Mouse (Mus musculus): ENCODE data around the gene Cpeb2. TPM values are rescaled to one million over a fixed set of nuclear protein-coding genes. Genes with fewer than 3 reads are reported as not detected.

Gene Cpeb2
- polyA plus RNA-seq, 1 experiment from 2014 or later, result 2.6 TPM

- no peak for ATAC-seq (replicated peaks; ENCODE audit: low FRiP score, low TSS enrichment, low read depth)
- WGBS, result 23% methylated on average over 4 of the region's 4 CpGs
- Histone ChIP-seq H3K4me3 (ENCODE audit: low read depth, low read length) (no peak overlapping the region), H3K36me3 (ENCODE audit: control insufficient read depth, insufficient read depth, low read length) (no peaks in the 10 kb centered on the region), H3K9me3 (ENCODE audit: control insufficient read depth, low read length) (no peaks in the 10 kb centered on the region), H3K9ac (ENCODE audit: low read length) (no peak overlapping the region), H3K27ac (ENCODE audit: low read depth) (no peak overlapping the region), H3K27me3 (replicated peaks; ENCODE audit: control insufficient read depth, insufficient read depth, low read length) (no peaks in the 10 kb centered on the region), H3K4me2 (ENCODE audit: low read length) (no peak overlapping the region), H3K4me1 (replicated peaks; ENCODE audit: control insufficient read depth, insufficient read depth, low read length) (no peaks in the 10 kb centered on the region)
- no peak for DNase-seq (ENCODE audit: low spot score)
Measured at GRCm38 (mm10) chr5:43309961-43310360, 77.0 kb downstream of the Cpeb2 start.

- Histone ChIP-seq H3K9ac (ENCODE audit: low read length) (no peak overlapping the region), H3K9me3 (ENCODE audit: control insufficient read depth, low read length) (no peaks in the 10 kb centered on the region), H3K27ac (ENCODE audit: low read depth) (no peak overlapping the region), H3K36me3 (ENCODE audit: control insufficient read depth, insufficient read depth, low read length) (no peaks in the 10 kb centered on the region), H3K4me2 (ENCODE audit: low read length) (no peak overlapping the region), H3K4me1 (replicated peaks; ENCODE audit: control insufficient read depth, insufficient read depth, low read length) (0 out of 2 replicates have a peak, but pooled peaks cover 4% of the 10 kb centered on the region), H3K27me3 (replicated peaks; ENCODE audit: control insufficient read depth, insufficient read depth, low read length) (no peaks in the 10 kb centered on the region), H3K4me3 (ENCODE audit: low read depth, low read length) (no peak overlapping the region)
- WGBS, result 81% methylated on average over 3 of the region's 3 CpGs
- ATAC-seq (replicated peaks; ENCODE audit: low FRiP score, low TSS enrichment, low read depth) (no peak), DNase-seq (ENCODE audit: low spot score) (no peak)
Measured at GRCm38 (mm10) chr5:43324311-43324862, 91.4 kb downstream of the Cpeb2 start.

GRCm38 (mm10) chr5:43325561-43325960 is 92.6 kb downstream of the Cpeb2 start:
- Histone ChIP-seq H3K9ac (ENCODE audit: low read length) (no peak overlapping the region), H3K27ac (ENCODE audit: low read depth) (no peak overlapping the region), H3K4me3 (ENCODE audit: low read depth, low read length) (no peak overlapping the region), H3K9me3 (ENCODE audit: control insufficient read depth, low read length) (no peaks in the 10 kb centered on the region), H3K4me2 (ENCODE audit: low read length) (no peak overlapping the region), H3K4me1 (replicated peaks; ENCODE audit: control insufficient read depth, insufficient read depth, low read length) (0 out of 2 replicates have a peak, but pooled peaks cover 4% of the 10 kb centered on the region), H3K27me3 (replicated peaks; ENCODE audit: control insufficient read depth, insufficient read depth, low read length) (no peaks in the 10 kb centered on the region), H3K36me3 (ENCODE audit: control insufficient read depth, insufficient read depth, low read length) (no peaks in the 10 kb centered on the region)
- DNase-seq (ENCODE audit: low spot score) (no peak), ATAC-seq (replicated peaks; ENCODE audit: low FRiP score, low TSS enrichment, low read depth) (no peak)
- WGBS, result 56% methylated on average over 4 of the region's 4 CpGs

GRCm38 (mm10) chr5:43328579-43328978 is 95.6 kb downstream of the Cpeb2 start:
- H3K4me3 ChIP-seq (ENCODE audit: low read depth, low read length), result no peak overlapping the region
- no peaks in the 10 kb centered on the region for H3K9me3 ChIP-seq (ENCODE audit: control insufficient read depth, low read length)
- no peak overlapping the region for H3K27ac ChIP-seq (ENCODE audit: low read depth)
- no peaks in the 10 kb centered on the region for H3K36me3 ChIP-seq (ENCODE audit: control insufficient read depth, insufficient read depth, low read length)
- WGBS, result 12% methylated on average over 4 of the region's 4 CpGs
- H3K9ac ChIP-seq (ENCODE audit: low read length), result no peak overlapping the region
- H3K4me1 ChIP-seq (replicated peaks; ENCODE audit: control insufficient read depth, insufficient read depth, low read length), result 0 out of 2 replicates have a peak, but pooled peaks cover 4% of the 10 kb centered on the region
- DNase-seq (ENCODE audit: low spot score) (no peak), ATAC-seq (replicated peaks; ENCODE audit: low FRiP score, low TSS enrichment, low read depth) (no peak)
- H3K27me3 ChIP-seq (replicated peaks; ENCODE audit: control insufficient read depth, insufficient read depth, low read length), result no peaks in the 10 kb centered on the region
- H3K4me2 ChIP-seq (ENCODE audit: low read length), result peak overlapping the region; percentile 12

- Histone ChIP-seq H3K9me3 (ENCODE audit: control insufficient read depth, low read length) (no peaks in the 10 kb centered on the region), H3K4me2 (ENCODE audit: low read length) (no peak overlapping the region), H3K36me3 (ENCODE audit: control insufficient read depth, insufficient read depth, low read length) (no peaks in the 10 kb centered on the region), H3K4me3 (ENCODE audit: low read depth, low read length) (no peak overlapping the region), H3K27ac (ENCODE audit: low read depth) (no peak overlapping the region), H3K9ac (ENCODE audit: low read length) (no peak overlapping the region), H3K4me1 (replicated peaks; ENCODE audit: control insufficient read depth, insufficient read depth, low read length) (0 out of 2 replicates have a peak, but pooled peaks cover 4% of the 10 kb centered on the region), H3K27me3 (replicated peaks; ENCODE audit: control insufficient read depth, insufficient read depth, low read length) (no peaks in the 10 kb centered on the region)
- no peak for ATAC-seq (replicated peaks; ENCODE audit: low FRiP score, low TSS enrichment, low read depth)
- DNase-seq (ENCODE audit: low spot score), result no peak
- WGBS, result 68% methylated on average over 3 of the region's 3 CpGs
Measured at GRCm38 (mm10) chr5:43330260-43330659, 97.3 kb downstream of the Cpeb2 start.

- Histone ChIP-seq H3K9me3 (ENCODE audit: control insufficient read depth, low read length) (no peaks in the 10 kb centered on the region), H3K4me2 (ENCODE audit: low read length) (no peak overlapping the region), H3K9ac (ENCODE audit: low read length) (no peak overlapping the region), H3K4me1 (replicated peaks; ENCODE audit: control insufficient read depth, insufficient read depth, low read length) (no peaks in the 10 kb centered on the region), H3K36me3 (ENCODE audit: control insufficient read depth, insufficient read depth, low read length) (no peaks in the 10 kb centered on the region), H3K27ac (ENCODE audit: low read depth) (no peak overlapping the region), H3K4me3 (ENCODE audit: low read depth, low read length) (no peak overlapping the region), H3K27me3 (replicated peaks; ENCODE audit: control insufficient read depth, insufficient read depth, low read length) (no peaks in the 10 kb centered on the region)
- ATAC-seq (replicated peaks; ENCODE audit: low FRiP score, low TSS enrichment, low read depth) (no peak), DNase-seq (ENCODE audit: low spot score) (peak; percentile 32)
- WGBS, result 76% methylated on average over 2 of the region's 2 CpGs
Measured at GRCm38 (mm10) chr5:43334469-43334868, 101.5 kb downstream of the Cpeb2 start.

- WGBS, result 97% methylated on average over 1 of the region's 1 CpGs
- H3K27me3 ChIP-seq (replicated peaks; ENCODE audit: control insufficient read depth, insufficient read depth, low read length), result no peaks in the 10 kb centered on the region
- H3K9me3 ChIP-seq (ENCODE audit: control insufficient read depth, low read length), result no peaks in the 10 kb centered on the region
- H3K27ac ChIP-seq (ENCODE audit: low read depth), result no peak overlapping the region
- H3K4me3 ChIP-seq (ENCODE audit: low read depth, low read length), result no peak overlapping the region
- H3K4me1 ChIP-seq (replicated peaks; ENCODE audit: control insufficient read depth, insufficient read depth, low read length), result no peaks in the 10 kb centered on the region
- no peak overlapping the region for H3K4me2 ChIP-seq (ENCODE audit: low read length)
- ATAC-seq (replicated peaks; ENCODE audit: low FRiP score, low TSS enrichment, low read depth), result no peak
- peak; percentile 12 for DNase-seq (ENCODE audit: low spot score)
- no peaks in the 10 kb centered on the region for H3K36me3 ChIP-seq (ENCODE audit: control insufficient read depth, insufficient read depth, low read length)
- H3K9ac ChIP-seq (ENCODE audit: low read length), result no peak overlapping the region
Measured at GRCm38 (mm10) chr5:43337212-43337611, 104.2 kb downstream of the Cpeb2 start.

- Histone ChIP-seq H3K4me3 (ENCODE audit: low read depth, low read length) (no peak overlapping the region), H3K36me3 (ENCODE audit: control insufficient read depth, insufficient read depth, low read length) (no peaks in the 10 kb centered on the region), H3K4me2 (ENCODE audit: low read length) (no peak overlapping the region), H3K9ac (ENCODE audit: low read length) (no peak overlapping the region), H3K27ac (ENCODE audit: low read depth) (no peak overlapping the region), H3K27me3 (replicated peaks; ENCODE audit: control insufficient read depth, insufficient read depth, low read length) (no peaks in the 10 kb centered on the region), H3K4me1 (replicated peaks; ENCODE audit: control insufficient read depth, insufficient read depth, low read length) (no peaks in the 10 kb centered on the region), H3K9me3 (ENCODE audit: control insufficient read depth, low read length) (no peaks in the 10 kb centered on the region)
- ATAC-seq (replicated peaks; ENCODE audit: low FRiP score, low TSS enrichment, low read depth) (no peak), DNase-seq (ENCODE audit: low spot score) (peak; percentile 45)
- WGBS, result 64% methylated on average over 10 of the region's 10 CpGs
Measured at GRCm38 (mm10) chr5:43338771-43339475, 106.0 kb downstream of the Cpeb2 start.
